Mouse (Mus musculus) heart, adult 11 months (tissue): ENCODE results near the gene Cfap161.

Experiments used
- DNase-seq: peaks from one replicate; pipeline ENCODE4 v3.0.0; 2022

Gene Cfap161

DNA sequence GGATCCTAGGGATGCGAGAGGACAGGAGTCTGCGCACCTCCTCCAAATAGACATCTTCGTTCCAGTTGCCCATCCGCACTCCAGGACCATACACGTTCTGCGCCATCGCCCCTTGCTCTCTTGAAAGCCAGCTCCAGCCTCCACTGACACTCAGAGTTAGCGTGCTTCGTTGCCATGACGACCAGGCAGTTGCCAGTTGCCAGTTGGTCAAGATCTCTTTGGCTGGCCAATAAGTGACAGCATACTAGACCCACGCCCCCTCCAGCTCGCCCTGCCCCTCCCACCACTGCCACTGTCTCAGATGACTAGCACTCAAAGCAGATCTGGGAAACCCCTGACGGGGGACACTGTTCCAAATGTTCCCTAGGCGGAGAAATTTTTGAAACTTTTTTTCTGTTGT is at the start of gene Cfap161:
TSS of gene Cfap161 (minus strand) at position 176 of the 400 bp plus-strand sequence.
- DNase-seq: no peak

DNA sequence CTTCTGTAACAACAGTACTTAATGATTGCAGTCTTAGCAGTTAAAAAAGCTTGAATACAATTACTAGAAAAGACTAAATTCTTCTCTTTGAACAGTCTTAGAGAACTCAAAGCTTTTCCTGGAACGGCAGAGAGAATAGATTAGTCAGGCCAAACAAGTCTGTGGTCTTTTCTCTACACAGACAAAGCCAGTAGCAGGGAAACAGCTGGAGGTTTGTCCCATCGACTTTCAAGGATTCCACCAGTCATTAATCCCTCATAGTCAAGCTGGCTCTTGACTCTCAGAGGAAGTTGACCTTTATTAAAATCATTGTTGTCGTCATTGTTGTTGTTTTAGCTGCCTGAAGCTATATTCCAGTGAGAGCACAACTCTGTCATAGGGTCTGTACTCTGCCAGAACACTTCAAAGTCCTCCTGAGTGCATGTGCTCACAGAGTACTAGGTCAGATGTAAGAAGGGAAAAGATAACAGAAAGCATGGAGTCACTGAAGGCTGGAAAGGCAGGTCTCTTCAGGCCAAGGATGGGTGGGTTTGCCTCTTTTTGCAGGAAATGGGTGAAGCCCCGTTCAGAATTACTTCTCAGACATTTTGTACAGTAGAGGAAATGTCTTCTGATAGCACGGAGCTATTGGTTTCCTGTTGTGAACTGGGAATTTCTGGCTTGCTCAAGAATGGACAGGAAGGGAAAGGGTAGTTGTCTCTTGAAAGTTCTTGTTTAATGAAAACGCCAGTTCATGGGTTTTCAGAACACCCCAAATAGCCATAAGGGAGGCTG is 48.0 kb upstream of the Cfap161 start:
- peak; percentile 84 for DNase-seq

- peak; percentile 73 for DNase-seq
Measured at GRCm38 (mm10) chr7:83840076-83840475, 45.4 kb upstream of the Cfap161 start.

- peak; percentile 74 for DNase-seq
Measured at GRCm38 (mm10) chr7:83838525-83839224, 44.0 kb upstream of the Cfap161 start.

DNA sequence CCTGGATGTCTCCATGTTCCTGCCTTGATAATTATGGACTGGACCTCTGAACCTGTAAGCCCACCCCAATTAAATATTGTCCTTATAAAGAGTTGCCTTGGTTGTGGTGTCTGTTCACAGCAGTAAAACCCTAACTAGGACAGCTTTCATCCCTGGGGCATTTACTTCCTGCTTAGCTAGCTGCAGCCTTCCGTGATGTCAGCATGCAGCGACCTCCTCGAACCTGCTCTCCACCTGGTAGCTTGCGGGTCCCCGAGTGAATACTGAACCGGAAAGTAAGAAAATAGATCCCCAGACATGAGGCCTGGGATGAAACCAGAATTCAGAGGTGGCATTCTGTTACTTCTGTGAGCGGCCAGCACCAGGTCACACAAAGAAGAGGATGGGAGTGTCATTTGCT is 34.7 kb upstream of the Cfap161 start:
- DNase-seq: peak; percentile 35

GRCm38 (mm10) chr7:83827402-83828076 is 32.9 kb upstream of the Cfap161 start:
- DNase-seq: peak; percentile 67

DNA sequence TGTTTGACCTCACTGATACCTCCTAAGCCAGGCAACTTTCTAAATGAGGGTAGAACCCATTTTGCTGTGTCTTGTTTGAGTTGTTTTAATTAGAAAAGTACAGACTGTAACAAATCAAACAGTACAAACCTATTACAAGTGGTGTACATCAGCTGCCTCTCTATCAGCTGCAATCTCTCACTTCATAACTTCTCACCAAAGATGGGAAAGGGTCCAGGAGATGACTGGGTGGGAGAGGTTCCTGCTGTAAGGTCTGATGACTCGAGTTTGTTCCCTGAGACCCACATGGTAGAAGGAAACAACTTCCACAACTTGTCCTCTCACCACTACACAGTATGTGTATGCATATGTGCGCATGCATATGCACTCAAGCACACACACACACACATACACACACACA is 32.1 kb upstream of the Cfap161 start:
- peak; percentile 27 for DNase-seq

DNA sequence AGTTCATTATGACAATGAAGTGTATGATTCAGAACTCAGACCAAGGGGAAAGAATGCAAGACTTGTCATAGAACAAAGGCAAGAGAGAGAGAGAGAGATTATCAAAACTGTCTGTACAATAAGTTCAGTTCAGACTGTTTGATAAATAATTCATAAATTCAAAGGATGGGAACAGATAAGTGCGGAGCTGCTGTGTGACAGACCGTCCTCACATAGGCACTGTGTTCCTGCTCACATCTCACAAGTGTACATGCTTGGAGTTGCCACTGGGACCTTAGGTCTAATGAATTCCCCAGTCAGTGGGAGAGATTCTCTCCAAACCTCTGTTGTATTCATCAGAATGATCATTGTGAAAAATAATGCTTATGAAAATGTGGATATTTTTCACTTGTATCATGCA is 27.3 kb upstream of the Cfap161 start:
- peak; percentile 55 for DNase-seq

DNA sequence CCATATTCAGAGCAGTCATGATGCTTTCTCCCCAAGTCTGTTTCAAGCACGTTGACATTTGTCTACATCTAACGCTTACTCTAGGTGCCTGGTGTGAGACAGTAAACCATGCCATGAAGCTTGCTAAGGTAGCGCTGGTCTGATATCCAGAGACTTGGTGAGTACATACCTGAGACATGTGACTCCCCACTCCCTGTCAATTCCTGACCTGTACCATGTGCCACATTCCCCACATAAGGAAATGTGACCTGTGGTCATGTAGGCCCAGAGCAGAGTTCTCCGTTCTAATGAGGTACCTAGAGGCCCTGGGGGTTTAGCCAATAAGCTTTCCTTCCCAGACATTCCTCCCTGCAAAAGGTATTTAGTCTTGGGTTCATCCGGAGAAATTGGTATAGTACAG is 22.2 kb upstream of the Cfap161 start:
- DNase-seq: peak; percentile 57

- peak; percentile 1 for DNase-seq
Measured at GRCm38 (mm10) chr7:83815646-83816045, 21.0 kb upstream of the Cfap161 start.

DNA sequence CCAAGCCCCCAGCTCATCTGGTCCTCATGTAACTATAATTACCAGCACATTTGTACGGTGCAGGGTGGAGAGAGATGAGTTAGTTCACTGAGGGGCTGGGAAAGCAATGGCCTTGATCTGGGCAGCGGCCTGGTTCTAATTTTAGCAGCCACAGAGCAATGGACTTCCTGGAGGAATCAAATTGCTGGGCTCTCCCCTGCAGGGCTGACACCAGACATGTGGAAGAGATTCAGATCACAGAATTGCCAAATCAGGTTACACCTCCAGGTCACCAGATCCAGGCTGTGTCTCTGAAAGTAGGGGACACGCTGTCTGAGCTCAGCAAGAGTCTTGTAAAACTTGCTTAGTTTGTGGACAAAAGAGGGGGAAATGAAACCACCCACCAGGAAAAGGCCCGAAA is 19.3 kb upstream of the Cfap161 start:
- DNase-seq: peak; percentile 96

DNA sequence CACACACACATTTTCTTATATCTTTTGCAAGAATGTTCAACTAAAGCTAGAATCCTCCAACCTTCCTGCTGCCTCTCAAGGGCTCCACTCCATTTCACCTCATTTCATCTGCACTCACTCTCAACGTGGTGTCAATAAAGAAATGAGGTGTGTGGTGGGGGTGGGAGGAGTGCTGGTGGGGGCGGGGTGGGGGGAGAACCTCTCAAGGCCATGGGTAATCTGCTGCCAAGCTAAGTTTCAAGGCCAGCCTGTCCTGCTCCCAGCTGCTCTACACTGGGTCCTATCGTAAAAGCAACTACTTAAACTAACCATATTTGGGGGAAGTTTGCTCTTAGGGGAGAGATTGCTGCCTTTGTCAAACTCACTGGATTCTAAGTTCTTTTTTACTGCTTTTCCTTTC is 18.8 kb upstream of the Cfap161 start:
- DNase-seq: no peak

GRCm38 (mm10) chr7:83813016-83813415 is 18.3 kb upstream of the Cfap161 start:
- DNase-seq: peak; percentile 91

DNA sequence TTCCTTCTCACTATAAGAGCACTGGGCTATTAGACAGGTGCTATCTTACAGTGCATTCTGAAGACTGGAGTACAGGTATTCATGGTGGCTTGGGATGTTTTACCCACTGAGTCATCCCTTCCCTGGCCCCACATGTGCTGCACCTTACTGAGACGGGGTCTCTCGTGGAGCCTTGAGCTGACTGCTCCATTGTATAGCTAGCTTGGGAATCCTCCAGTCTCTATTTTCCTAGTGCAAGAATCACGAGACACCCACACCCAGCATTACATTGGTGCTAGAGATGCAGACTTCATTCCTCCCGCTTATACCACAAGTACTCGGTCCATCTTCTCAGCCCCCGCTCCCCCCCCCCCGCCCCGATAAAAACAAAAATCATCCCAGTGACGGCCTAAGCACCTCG is 17.9 kb upstream of the Cfap161 start:
- peak; percentile 78 for DNase-seq

DNA sequence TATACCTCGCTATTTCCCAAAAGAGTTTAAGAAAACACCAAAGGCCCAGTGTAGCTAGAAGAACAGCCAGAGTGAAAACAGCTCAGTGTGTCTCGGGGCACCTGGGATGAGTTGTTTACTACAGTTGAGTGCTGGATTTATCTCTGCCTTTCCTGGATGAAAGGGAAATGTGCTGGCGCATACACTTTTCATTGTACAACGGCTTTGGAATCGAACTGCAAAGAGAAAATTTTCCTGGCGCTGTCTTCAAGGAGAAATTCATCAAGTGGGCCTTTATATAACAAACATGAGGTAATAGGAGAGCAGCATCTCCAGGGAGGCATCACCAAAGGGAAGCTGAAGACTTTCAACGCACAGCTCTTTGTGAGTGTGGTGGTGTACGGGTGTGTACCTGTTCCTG is 17.2 kb upstream of the Cfap161 start:
- DNase-seq: peak; percentile 87

GRCm38 (mm10) chr7:83811461-83811860 is 16.8 kb upstream of the Cfap161 start:
- DNase-seq: peak; percentile 71

DNA sequence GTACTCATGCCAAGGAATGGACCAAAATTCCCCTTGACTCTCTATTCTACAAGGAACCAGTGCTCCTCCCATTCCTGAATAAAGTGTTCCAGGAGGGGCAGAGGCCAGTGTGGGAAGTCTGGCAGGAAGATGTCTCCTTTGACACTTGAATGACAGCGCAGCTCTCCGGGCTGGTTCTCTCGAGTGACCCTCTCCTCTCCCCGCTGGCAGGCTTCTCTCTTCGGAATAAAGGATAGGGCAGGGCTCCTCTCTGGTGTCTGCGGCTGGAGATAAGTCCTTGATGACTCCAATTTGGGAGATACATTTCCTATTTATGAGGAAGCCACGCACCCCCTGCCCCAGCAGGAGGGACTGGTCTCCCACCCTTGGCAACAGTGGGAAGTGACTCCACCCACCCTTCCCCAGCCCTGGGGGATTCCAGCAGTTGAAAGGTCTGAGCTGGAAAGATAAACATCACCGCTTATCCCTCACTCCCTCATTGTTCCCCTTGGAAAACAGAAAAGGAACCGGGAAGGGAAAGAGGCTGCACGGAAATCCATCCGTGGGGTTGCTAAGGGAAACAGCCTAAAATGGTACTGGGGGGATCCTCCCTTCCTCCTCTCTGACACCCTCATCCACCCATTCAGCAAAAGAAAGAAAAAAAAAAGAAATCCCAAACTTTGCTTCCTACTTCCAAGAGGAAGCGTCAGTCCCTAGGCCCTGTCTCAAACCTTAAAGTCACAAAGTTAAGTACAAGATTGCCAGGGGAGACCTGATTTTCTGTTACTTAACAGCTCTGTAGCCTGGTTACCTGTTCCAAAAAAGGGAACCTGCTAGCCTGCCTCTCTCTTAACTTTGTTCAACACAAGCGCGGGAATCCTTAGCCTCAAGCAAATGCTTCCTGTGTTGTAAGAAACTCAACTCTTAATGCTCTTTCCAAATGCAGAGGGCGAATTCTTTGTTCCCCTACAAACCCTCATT is 15.7 kb upstream of the Cfap161 start:
- peak; percentile 98 for DNase-seq

DNA sequence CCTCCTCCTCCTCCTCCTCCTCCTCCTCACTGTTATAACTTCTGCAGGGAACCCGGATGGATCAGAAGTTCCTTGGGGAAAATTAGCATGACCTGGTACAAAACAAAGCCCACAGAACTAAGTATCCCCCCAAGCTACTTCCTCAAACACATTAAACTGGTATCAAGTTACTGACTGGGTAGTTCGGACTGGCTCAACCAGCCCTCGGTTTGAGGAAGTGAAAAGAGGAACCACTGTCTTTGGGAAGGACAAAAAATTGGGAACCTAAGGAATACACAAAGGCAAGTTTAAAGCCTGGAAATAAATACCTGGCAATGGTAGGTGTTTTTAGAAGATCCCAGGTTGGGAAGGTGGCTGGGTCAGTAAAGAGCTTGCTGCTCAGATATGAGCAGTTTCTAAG is 15.0 kb upstream of the Cfap161 start:
- peak; percentile 92 for DNase-seq

DNA sequence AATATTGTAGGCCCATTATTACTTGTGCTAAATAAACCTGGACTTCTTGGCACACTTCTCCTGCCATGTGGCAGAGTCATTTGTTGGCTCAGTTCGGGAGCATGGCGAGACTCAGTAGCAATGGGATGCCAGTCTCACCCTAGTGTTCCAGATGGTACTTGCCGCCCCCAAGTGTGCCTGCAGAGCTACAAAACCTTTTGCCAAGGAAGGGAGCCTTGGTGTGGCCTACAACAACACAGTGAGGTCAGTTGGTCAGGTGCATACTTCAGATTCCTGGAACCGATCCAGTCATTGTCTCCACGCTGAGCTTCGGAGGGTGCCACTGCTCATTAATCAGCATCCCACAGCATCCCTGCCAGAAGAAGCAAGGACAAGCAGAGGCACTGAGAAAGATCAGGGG is 14.4 kb upstream of the Cfap161 start:
- DNase-seq: peak; percentile 98

DNA sequence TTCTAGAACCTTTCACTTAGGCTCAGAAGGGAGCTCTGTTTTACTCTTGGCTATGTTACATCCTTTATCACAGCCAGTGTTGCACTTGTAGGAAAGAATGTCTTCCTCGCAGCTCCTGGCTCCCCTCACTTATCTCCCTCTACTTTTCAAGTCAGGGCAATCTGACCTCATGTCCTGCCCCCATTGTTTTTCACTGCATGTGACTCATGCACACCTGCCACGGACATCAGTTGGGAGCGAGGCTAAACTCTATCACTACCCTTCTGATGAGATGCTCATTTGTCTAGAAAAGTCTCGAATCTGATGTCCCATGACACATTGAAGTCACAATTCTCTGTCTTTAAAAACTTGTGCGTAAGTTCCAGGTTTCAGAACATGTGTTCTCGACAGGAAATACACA is 12.3 kb upstream of the Cfap161 start:
- peak; percentile 72 for DNase-seq

GRCm38 (mm10) chr7:83803777-83804176 is 9.1 kb upstream of the Cfap161 start:
- DNase-seq: peak; percentile 23

- DNase-seq: peak; percentile 91
Measured at GRCm38 (mm10) chr7:83802509-83802908, 7.8 kb upstream of the Cfap161 start.

GRCm38 (mm10) chr7:83802007-83802406 is 7.3 kb upstream of the Cfap161 start:
- peak; percentile 63 for DNase-seq
